Mouse (Mus musculus) MEL (cell line): ENCODE measurements at regions not wholly inside any gene's neighbourhood (a gene's known extent, or its start where the extent isn't known, plus 50 kb on each side); places are given as distances from the start of the nearest gene placed in this dataset.

ENCODE experiments used
- DNase-seq: peaks from one replicate; pipeline ENCODE4 v3.0.0; 2011; ENCODE audit warnings: low read depth, low spot score
- H3K27ac ChIP-seq: 2 replicates; pipeline ENCODE4 v1.5.1; 2012; ENCODE audit warnings: low read depth, mild to moderate bottlenecking, control low read depth, low read length, moderate library complexity; ENCODE audit not compliant: control insufficient read depth
- H3K27me3 ChIP-seq, 2 experiments: fragments of 150-350 bp in 1 of 2; sonication (generic) in 1 of 2; 2 replicates each; pipeline ENCODE4 v1.6.1; 2012; ENCODE audit warnings: low read length in 2 of 2, mild to moderate bottlenecking in 2 of 2, improper control_type of control experiment in 1 of 2, moderate library complexity in 1 of 2; ENCODE audit not compliant: insufficient read depth in 2 of 2, control insufficient read depth in 1 of 2
- H3K36me3 ChIP-seq, 2 experiments: 2 replicates each; pipeline ENCODE4 v1.6.1; 2012 to 2014; ENCODE audit warnings: low read length in 2 of 2, improper control_type of control experiment in 1 of 2, inconsistent platforms in 1 of 2, mild to moderate bottlenecking in 1 of 2; ENCODE audit not compliant: insufficient read depth in 2 of 2, control insufficient read depth in 1 of 2
- H3K4me1 ChIP-seq, 2 experiments: fragments of 150-350 bp in 1 of 2; sonication (generic) in 1 of 2; 2 replicates each; pipeline ENCODE4 v1.6.1; 2012; ENCODE audit warnings: low read length in 2 of 2, improper control_type of control experiment in 1 of 2, mild to moderate bottlenecking in 1 of 2; ENCODE audit not compliant: insufficient read depth in 2 of 2, control insufficient read depth in 1 of 2
- H3K4me3 ChIP-seq, 2 experiments: fragments of 150-350 bp in 1 of 2; sonication (generic) in 1 of 2; 2 replicates each; pipeline ENCODE4 v1.5.1; 2012; ENCODE audit warnings: low read depth in 2 of 2, low read length in 2 of 2, mild to moderate bottlenecking in 2 of 2, moderate library complexity in 2 of 2, control low read depth in 1 of 2, improper control_type of control experiment in 1 of 2; ENCODE audit not compliant: control insufficient read depth in 1 of 2, insufficient read depth in 1 of 2
- H3K79me2 ChIP-seq: 2 replicates; pipeline ENCODE4 v1.6.1; 2012; ENCODE audit warnings: mild to moderate bottlenecking, low read length, moderate library complexity; ENCODE audit not compliant: control insufficient read depth, poor library complexity, insufficient read depth
- H3K9ac ChIP-seq: 2 replicates; pipeline ENCODE4 v1.6.1; 2012; ENCODE audit warnings: low read depth, mild to moderate bottlenecking, control low read depth, low read length, moderate library complexity; ENCODE audit not compliant: control insufficient read depth, poor library complexity, severe bottlenecking
- H3K9me3 ChIP-seq: fragments of 150-350 bp; sonication (generic); replicated peaks from 2 replicates; pipeline ENCODE4 v1.6.1; 2012; ENCODE audit warnings: mild to moderate bottlenecking, low read length, improper control_type of control experiment, moderate library complexity; ENCODE audit not compliant: insufficient read depth
- BHLHE40 ChIP-seq: IDR thresholded peaks from 2 replicates; pipeline ENCODE4 v1.6.1; 2012; ENCODE audit warnings: low read depth, mild to moderate bottlenecking, inconsistent platforms, low read length, improper control_type of control experiment, borderline replicate concordance
- CHD1 ChIP-seq: IDR thresholded peaks from 2 replicates; pipeline ENCODE4 v1.6.1; 2012; ENCODE audit warnings: low read depth, mild to moderate bottlenecking, inconsistent platforms, low read length, improper control_type of control experiment
- E2F4 ChIP-seq: IDR thresholded peaks from 2 replicates; pipeline ENCODE4 v1.6.1; 2011; ENCODE audit warnings: low read depth, low read length, improper control_type of control experiment, borderline replicate concordance
- EP300 ChIP-seq, 2 experiments: IDR thresholded peaks; 2 replicates each; pipeline ENCODE4 v1.6.1; 2011; ENCODE audit warnings: improper control_type of control experiment in 2 of 2, low read length in 2 of 2, low read depth in 1 of 2, mild to moderate bottlenecking in 1 of 2
- ETS1 ChIP-seq: IDR thresholded peaks from 2 replicates; pipeline ENCODE4 v1.6.1; 2012; ENCODE audit warnings: low read depth, mild to moderate bottlenecking, inconsistent platforms, low read length, improper control_type of control experiment, moderate library complexity
- GATA1 ChIP-seq: IDR thresholded peaks from 2 replicates; pipeline ENCODE4 v1.6.1; 2011; ENCODE audit warnings: low read depth, low read length, improper control_type of control experiment
- HCFC1 ChIP-seq: IDR thresholded peaks from 2 replicates; pipeline ENCODE4 v1.6.1; 2012; ENCODE audit warnings: low read depth, mild to moderate bottlenecking, inconsistent platforms, low read length, improper control_type of control experiment, moderate library complexity
- JUND ChIP-seq: IDR thresholded peaks from 2 replicates; pipeline ENCODE4 v1.6.1; 2011; ENCODE audit warnings: low read depth, mild to moderate bottlenecking, improper control_type of control experiment, low read length
- KAT2A ChIP-seq: conservative IDR thresholded peaks from 2 replicates; pipeline ENCODE4 v1.6.1; 2012; ENCODE audit warnings: low read depth, low read length, improper control_type of control experiment, inconsistent platforms
- MAFK ChIP-seq: IDR thresholded peaks from 2 replicates; pipeline ENCODE4 v1.6.1; 2011; ENCODE audit warnings: low read depth, mild to moderate bottlenecking, low read length, improper control_type of control experiment, borderline replicate concordance
- MAX ChIP-seq: IDR thresholded peaks from 2 replicates; pipeline ENCODE4 v1.6.1; 2011; ENCODE audit warnings: low read length, improper control_type of control experiment
- MAZ ChIP-seq: IDR thresholded peaks from 2 replicates; pipeline ENCODE4 v1.6.1; 2012; ENCODE audit warnings: low read depth, mild to moderate bottlenecking, inconsistent platforms, low read length, improper control_type of control experiment
- MXI1 ChIP-seq: IDR thresholded peaks from 2 replicates; pipeline ENCODE4 v1.6.1; 2011; ENCODE audit warnings: mild to moderate bottlenecking, low read depth, low read length, improper control_type of control experiment
- MYB ChIP-seq: IDR thresholded peaks from 2 replicates; pipeline ENCODE4 v1.6.1; 2011; ENCODE audit warnings: mild to moderate bottlenecking, low read depth, low read length, improper control_type of control experiment
- MYC ChIP-seq: IDR thresholded peaks from 2 replicates; pipeline ENCODE4 v1.6.1; 2011; ENCODE audit warnings: low read depth, mild to moderate bottlenecking, low read length, improper control_type of control experiment, moderate library complexity
- POLR2A ChIP-seq, 2 experiments: IDR thresholded peaks; 2 replicates each; pipeline ENCODE4 v1.6.1; 2011 to 2012; ENCODE audit warnings: low read length in 2 of 2, mild to moderate bottlenecking in 2 of 2, control low read depth in 1 of 2, improper control_type of control experiment in 1 of 2, low read depth in 1 of 2, moderate library complexity in 1 of 2; ENCODE audit not compliant: control insufficient read depth in 1 of 2, insufficient read depth in 1 of 2, poor library complexity in 1 of 2
- POLR2AphosphoS2 ChIP-seq: IDR thresholded peaks from 2 replicates; pipeline ENCODE4 v1.6.1; 2011; ENCODE audit warnings: low read length, improper control_type of control experiment
- POLR2AphosphoS5 ChIP-seq: IDR thresholded peaks from 2 replicates; pipeline ENCODE4 v1.6.1; 2012; ENCODE audit warnings: low read depth, borderline replicate concordance, mild to moderate bottlenecking, inconsistent platforms, low read length, moderate library complexity, mixed read lengths
- RAD21 ChIP-seq: IDR thresholded peaks from 2 replicates; pipeline ENCODE4 v1.6.1; 2011; ENCODE audit warnings: mild to moderate bottlenecking, low read depth, low read length, improper control_type of control experiment
- SIN3A ChIP-seq: IDR thresholded peaks from 2 replicates; pipeline ENCODE4 v1.6.1; 2012; ENCODE audit warnings: low read length, improper control_type of control experiment, inconsistent platforms
- TAL1 ChIP-seq: IDR thresholded peaks from 2 replicates; pipeline ENCODE4 v1.6.1; 2012; ENCODE audit warnings: mild to moderate bottlenecking, inconsistent platforms, low read length, moderate library complexity, mixed read lengths
- TBP ChIP-seq: IDR thresholded peaks from 2 replicates; pipeline ENCODE4 v1.8.0; 2011; ENCODE audit warnings: low read depth, low read length, improper control_type of control experiment
- TCF12 ChIP-seq: IDR thresholded peaks from 2 replicates; pipeline ENCODE4 v1.6.1; 2014; ENCODE audit warnings: low read depth, mild to moderate bottlenecking, inconsistent platforms, low read length, improper control_type of control experiment, moderate library complexity
- ZMIZ1 ChIP-seq: IDR thresholded peaks from 2 replicates; pipeline ENCODE4 v1.6.1; 2012; ENCODE audit warnings: low read depth, mild to moderate bottlenecking, inconsistent platforms, low read length, improper control_type of control experiment, moderate library complexity
- ZNF384 ChIP-seq: IDR thresholded peaks from 2 replicates; pipeline ENCODE4 v1.6.1; 2012; ENCODE audit warnings: low read depth, mild to moderate bottlenecking, inconsistent platforms, low read length, improper control_type of control experiment

GRCm38 (mm10) chr11:19153714-19154113 lies 134.9 kb upstream of the Meis1 start (continued):
- TF ChIP-seq KAT2A, result no peak
- TF ChIP-seq GATA1, result peak; percentile 56; the same call in 1 of the 2 replicates

GRCm38 (mm10) chr11:19154813-19155616 lies 136.2 kb upstream of the Meis1 start:
- peak; percentile 68 for DNase-seq
- Histone ChIP-seq H3K79me2 (peaks cover 9% of the 10 kb centered on the region), H3K9ac (peak overlapping the region; percentile 70)
- no peak for TF ChIP-seq TBP
- TF ChIP-seq CHD1, result 0 out of 2 replicates have a peak, but pooled peaks have one; percentile 93
- TF ChIP-seq ETS1, result no peak
- TF ChIP-seq E2F4, result no peak
- TF ChIP-seq TAL1, result peak; percentile 75
- TF ChIP-seq TCF12, result peak; percentile 67; the same call in 1 of the 2 replicates
- TF ChIP-seq HCFC1, result no peak
- TF ChIP-seq GATA1, result peak; percentile 68
- 0 out of 2 replicates have a peak, but pooled peaks have one; percentile 25 for TF ChIP-seq KAT2A
- 0 out of 2 replicates have a peak, but pooled peaks have one; percentile 30 for TF ChIP-seq MAX
- peak in 1 of 2 experiments; percentile 36; a peak in 2 of 4 replicates for TF ChIP-seq POLR2A (IDR thresholded peaks at IDR 0.05; ENCODE audit: control insufficient read depth in 1 of 2, insufficient read depth in 1 of 2, low read depth in 1 of 2, low read length in 2 of 2, poor library complexity in 1 of 2)
- peak; percentile 8; the same call in 1 of the 2 replicates for TF ChIP-seq ZMIZ1
- TF ChIP-seq EP300 (IDR thresholded peaks at IDR 0.05; ENCODE audit: low read depth in 1 of 2, low read length in 2 of 2), result peak; percentile 47 to 66; a peak in 3 of 4 replicates
- 0 out of 2 replicates have a peak, but pooled peaks have one; percentile 15 for TF ChIP-seq POLR2AphosphoS2
- peak; percentile 35; the same call in 1 of the 2 replicates for TF ChIP-seq MAZ
- TF ChIP-seq, all 39 proteins: peak for 11
- H3K36me3 ChIP-seq, result peaks cover 0 to 55% of the 10 kb centered on the region in 2 experiments; a peak in 3 of 4 replicates
- no peaks in the 10 kb centered on the region for H3K9me3 ChIP-seq
- H3K27ac ChIP-seq, result peak overlapping the region; percentile 95
- H3K27me3 ChIP-seq, result no peaks in the 10 kb centered on the region
- peaks cover 29 to 35% of the 10 kb centered on the region in 2 experiments for H3K4me1 ChIP-seq
- H3K4me3 ChIP-seq, result peak overlapping the region; percentile 43 to 45

- Histone ChIP-seq H3K27me3 (no peaks in the 10 kb centered on the region), H3K9ac (peak overlapping the region; percentile 70), H3K79me2 (peaks cover 9% of the 10 kb centered on the region), H3K9me3 (no peaks in the 10 kb centered on the region), H3K4me3 (peak overlapping the region in 1 of 2 experiments; percentile 45; a peak in 2 of 4 replicates), H3K4me1 (peaks cover 29 to 35% of the 10 kb centered on the region in 2 experiments), H3K27ac (peak overlapping the region; percentile 100), H3K36me3 (peaks cover 0 to 55% of the 10 kb centered on the region in 2 experiments; a peak in 3 of 4 replicates)
- peak; percentile 98 for DNase-seq
- no peak for TF ChIP-seq CHD1
- TF ChIP-seq TCF12, result peak; percentile 99
- no peak for TF ChIP-seq POLR2AphosphoS5
- TF ChIP-seq MAFK, result peak; percentile 86
- TF ChIP-seq ZNF384, result peak; percentile 84
- TF ChIP-seq POLR2AphosphoS2, result 0 out of 2 replicates have a peak, but pooled peaks have one; percentile 57
- TF ChIP-seq E2F4, result no peak
- TF ChIP-seq ZMIZ1, result peak; percentile 91
- TF ChIP-seq MAX, result no peak
- peak; percentile 93 for TF ChIP-seq MYB
- no peak; the same call in 1 of the 2 replicates for TF ChIP-seq MXI1
- TF ChIP-seq RAD21, result no peak
- TF ChIP-seq SIN3A, result peak; percentile 98
- no peak for TF ChIP-seq MYC
- no peak for TF ChIP-seq JUND
- peak; percentile 89 for TF ChIP-seq TAL1
- TF ChIP-seq TBP, result peak; percentile 97
- TF ChIP-seq GATA1, result peak; percentile 100
- TF ChIP-seq KAT2A, result no peak
- TF ChIP-seq BHLHE40, result peak; percentile 95
- TF ChIP-seq ETS1, result peak; percentile 100
These were observed 136.8 kb upstream of the Meis1 start for GRCm38 (mm10) chr11:19155617-19155983.
